Mouse (Mus musculus) heart, adult 2 months (tissue): ENCODE results near the gene Prss56.

Experiments
- CTCF ChIP-seq: fragments of 200-600 bp; IDR thresholded peaks from 2 replicates; pipeline ENCODE4 v1.8.1; 2022; ENCODE audit warnings: antibody characterized with exemption, mild to moderate bottlenecking, moderate library complexity
- POLR2A ChIP-seq: fragments of 200-500 bp; IDR thresholded peaks from 2 replicates; pipeline ENCODE4 v1.6.1; 2011; ENCODE audit warnings: mild to moderate bottlenecking, low read depth, low read length, control low read depth; ENCODE audit not compliant: insufficient read depth

GRCm38 (mm10) chr1:87200811-87201210 is 17.7 kb downstream of the Prss56 start:
- TF ChIP-seq CTCF: no peak
- TF ChIP-seq POLR2A: no peak
